Mouse (Mus musculus): ENCODE data around the gene Klf12. TPM values are rescaled to one million over a fixed set of nuclear protein-coding genes. Genes with fewer than 3 reads are reported as not detected.

The Klf12 gene
- total and polyA plus RNA-seq, 2 experiments, result 20.7 to 29.2 TPM

DNA sequence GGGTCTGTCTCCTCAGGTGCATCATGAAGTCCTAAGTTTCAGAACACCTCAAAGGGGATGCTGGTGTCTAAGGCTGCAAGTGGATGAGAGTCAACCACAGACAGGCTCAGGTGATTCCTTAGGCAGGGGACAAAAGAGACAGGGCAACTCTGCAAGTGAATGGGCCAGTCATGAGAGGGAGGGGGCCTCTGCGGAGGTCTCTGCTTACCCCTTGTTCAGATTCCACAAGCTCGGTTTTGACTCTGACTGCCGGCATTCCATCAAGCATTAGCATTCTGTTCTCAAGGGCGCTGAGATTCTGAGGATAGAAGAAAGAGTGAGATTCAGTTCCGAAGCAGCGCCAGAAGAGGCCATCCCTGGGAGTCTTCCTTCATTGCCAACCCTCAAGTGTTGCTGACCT is 174.9 kb downstream of the Klf12 start:
- Histone ChIP-seq H3K79me2 (ENCODE audit: control insufficient read depth, insufficient read depth, low read length) (peaks cover 5% of the 10 kb centered on the region; the same call in 1 of the 2 replicates), H3K9ac (ENCODE audit: low read depth, low read length) (no peak overlapping the region), H3K36me3 (ENCODE audit: control insufficient read depth, insufficient read depth, low read length) (peaks cover 6% of the 10 kb centered on the region), H3K27me3 (ENCODE audit: control insufficient read depth, insufficient read depth, low read length) (no peaks in the 10 kb centered on the region), H3K4me1 (ENCODE audit: control insufficient read depth, insufficient read depth, low read length) (no peaks in the 10 kb centered on the region), H3K4me3 (ENCODE audit: insufficient read depth, low read depth, low read length) (no peak overlapping the region), H3K27ac (replicated peaks; ENCODE audit: insufficient read depth, low read depth, low read length) (no peak overlapping the region)
- no peak for DNase-seq (ENCODE audit: extremely low read depth, low read depth, low spot score)
- WGBS, result 87% methylated on average over 6 of the region's 6 CpGs
- TF ChIP-seq POLR2A (IDR thresholded peaks at IDR 0.05; ENCODE audit: extremely low read depth, insufficient read depth, low read length), result no peak
- no peak for TF ChIP-seq CTCF (IDR thresholded peaks at IDR 0.05; ENCODE audit: low read depth, low read length)

DNA sequence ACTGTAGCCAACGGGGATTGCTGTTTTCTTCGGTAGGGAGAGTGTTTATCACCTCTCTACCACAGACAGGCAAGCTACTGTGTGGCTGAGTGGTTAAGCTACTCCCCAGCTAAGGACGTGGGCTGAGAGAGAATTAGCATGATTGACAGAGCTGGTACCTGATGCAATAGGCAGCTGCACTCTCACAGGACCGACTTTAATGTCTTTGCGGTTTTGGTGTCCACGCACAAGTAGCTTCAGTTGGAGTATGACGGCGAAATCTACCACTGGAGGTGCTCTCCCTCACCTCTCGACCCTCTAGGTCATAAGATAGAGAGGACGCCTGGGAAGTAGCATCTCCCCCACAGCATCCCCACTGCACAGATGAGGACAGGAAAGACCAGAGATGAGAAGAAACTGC is 178.9 kb downstream of the Klf12 start:
- peaks cover 6% of the 10 kb centered on the region for H3K36me3 ChIP-seq (ENCODE audit: control insufficient read depth, insufficient read depth, low read length)
- no peaks in the 10 kb centered on the region for H3K27me3 ChIP-seq (ENCODE audit: control insufficient read depth, insufficient read depth, low read length)
- H3K4me1 ChIP-seq (ENCODE audit: control insufficient read depth, insufficient read depth, low read length), result no peaks in the 10 kb centered on the region
- TF ChIP-seq CTCF (IDR thresholded peaks at IDR 0.05; ENCODE audit: low read depth, low read length), result no peak
- no peak for TF ChIP-seq POLR2A (IDR thresholded peaks at IDR 0.05; ENCODE audit: extremely low read depth, insufficient read depth, low read length)
- no peak overlapping the region for H3K27ac ChIP-seq (replicated peaks; ENCODE audit: insufficient read depth, low read depth, low read length)
- H3K4me3 ChIP-seq (ENCODE audit: insufficient read depth, low read depth, low read length), result no peak overlapping the region
- DNase-seq (ENCODE audit: extremely low read depth, low read depth, low spot score), result no peak
- peaks cover 5% of the 10 kb centered on the region; the same call in 1 of the 2 replicates for H3K79me2 ChIP-seq (ENCODE audit: control insufficient read depth, insufficient read depth, low read length)
- WGBS, result 90% methylated on average over 10 of the region's 10 CpGs
- no peak overlapping the region for H3K9ac ChIP-seq (ENCODE audit: low read depth, low read length)

DNA sequence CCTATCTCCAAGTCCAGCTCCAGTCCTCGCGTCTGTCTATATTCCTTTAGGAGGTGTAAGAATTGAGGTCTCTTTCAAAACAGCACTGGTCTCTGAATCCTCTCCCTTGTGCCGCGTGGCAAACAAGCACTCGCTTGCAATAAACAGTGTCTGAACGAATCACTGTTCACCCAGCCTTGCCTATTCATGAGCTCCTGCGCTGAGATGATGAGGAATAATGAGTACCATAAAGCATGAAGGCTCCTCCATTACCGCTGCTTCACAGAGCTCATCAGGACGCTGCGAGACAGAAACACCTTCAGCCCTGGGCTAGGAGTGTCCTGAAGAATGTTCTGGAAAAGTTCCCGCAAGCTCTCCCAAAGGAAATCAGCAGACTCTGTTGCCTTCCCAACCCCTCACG is 179.7 kb downstream of the Klf12 start:
- WGBS, result 96% methylated on average over 12 of the region's 12 CpGs
- Histone ChIP-seq H3K4me1 (ENCODE audit: control insufficient read depth, insufficient read depth, low read length) (no peaks in the 10 kb centered on the region), H3K79me2 (ENCODE audit: control insufficient read depth, insufficient read depth, low read length) (peaks cover 5% of the 10 kb centered on the region; the same call in 1 of the 2 replicates), H3K4me3 (ENCODE audit: insufficient read depth, low read depth, low read length) (no peak overlapping the region), H3K9ac (ENCODE audit: low read depth, low read length) (no peak overlapping the region), H3K27ac (replicated peaks; ENCODE audit: insufficient read depth, low read depth, low read length) (no peak overlapping the region), H3K36me3 (ENCODE audit: control insufficient read depth, insufficient read depth, low read length) (peaks cover 6% of the 10 kb centered on the region), H3K27me3 (ENCODE audit: control insufficient read depth, insufficient read depth, low read length) (no peaks in the 10 kb centered on the region)
- DNase-seq (ENCODE audit: extremely low read depth, low read depth, low spot score), result no peak
- TF ChIP-seq CTCF (IDR thresholded peaks at IDR 0.05; ENCODE audit: low read depth, low read length) (no peak), POLR2A (IDR thresholded peaks at IDR 0.05; ENCODE audit: extremely low read depth, insufficient read depth, low read length) (no peak)

DNA sequence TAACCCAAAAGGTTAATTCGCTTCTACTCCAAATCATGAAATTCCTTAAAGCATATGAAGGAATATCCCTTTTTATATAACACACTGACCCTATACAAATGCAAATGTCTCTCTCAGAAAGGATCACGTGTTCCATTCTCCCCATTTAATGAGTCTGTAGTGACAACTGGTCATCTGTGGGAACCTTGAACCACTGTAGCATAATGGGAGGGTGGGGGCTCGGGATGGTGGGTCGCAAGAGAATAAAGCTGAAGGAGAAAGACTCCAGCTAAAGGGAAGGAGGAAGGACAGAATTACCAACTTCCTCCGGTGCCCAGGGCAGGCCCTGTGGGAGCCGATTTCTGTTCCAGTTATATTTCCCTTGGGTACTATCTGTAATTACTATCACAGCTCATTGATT is 180.7 kb downstream of the Klf12 start:
- H3K4me3 ChIP-seq (ENCODE audit: insufficient read depth, low read depth, low read length), result no peak overlapping the region
- H3K36me3 ChIP-seq (ENCODE audit: control insufficient read depth, insufficient read depth, low read length), result peaks cover 6% of the 10 kb centered on the region
- no peak overlapping the region for H3K9ac ChIP-seq (ENCODE audit: low read depth, low read length)
- TF ChIP-seq POLR2A (IDR thresholded peaks at IDR 0.05; ENCODE audit: extremely low read depth, insufficient read depth, low read length), result no peak
- TF ChIP-seq CTCF (IDR thresholded peaks at IDR 0.05; ENCODE audit: low read depth, low read length), result no peak
- WGBS, result 91% methylated on average over 6 of the region's 6 CpGs
- no peak overlapping the region for H3K27ac ChIP-seq (replicated peaks; ENCODE audit: insufficient read depth, low read depth, low read length)
- no peaks in the 10 kb centered on the region for H3K27me3 ChIP-seq (ENCODE audit: control insufficient read depth, insufficient read depth, low read length)
- no peaks in the 10 kb centered on the region for H3K4me1 ChIP-seq (ENCODE audit: control insufficient read depth, insufficient read depth, low read length)
- peaks cover 2% of the 10 kb centered on the region; the same call in 1 of the 2 replicates for H3K79me2 ChIP-seq (ENCODE audit: control insufficient read depth, insufficient read depth, low read length)
- no peak for DNase-seq (ENCODE audit: extremely low read depth, low read depth, low spot score)

DNA sequence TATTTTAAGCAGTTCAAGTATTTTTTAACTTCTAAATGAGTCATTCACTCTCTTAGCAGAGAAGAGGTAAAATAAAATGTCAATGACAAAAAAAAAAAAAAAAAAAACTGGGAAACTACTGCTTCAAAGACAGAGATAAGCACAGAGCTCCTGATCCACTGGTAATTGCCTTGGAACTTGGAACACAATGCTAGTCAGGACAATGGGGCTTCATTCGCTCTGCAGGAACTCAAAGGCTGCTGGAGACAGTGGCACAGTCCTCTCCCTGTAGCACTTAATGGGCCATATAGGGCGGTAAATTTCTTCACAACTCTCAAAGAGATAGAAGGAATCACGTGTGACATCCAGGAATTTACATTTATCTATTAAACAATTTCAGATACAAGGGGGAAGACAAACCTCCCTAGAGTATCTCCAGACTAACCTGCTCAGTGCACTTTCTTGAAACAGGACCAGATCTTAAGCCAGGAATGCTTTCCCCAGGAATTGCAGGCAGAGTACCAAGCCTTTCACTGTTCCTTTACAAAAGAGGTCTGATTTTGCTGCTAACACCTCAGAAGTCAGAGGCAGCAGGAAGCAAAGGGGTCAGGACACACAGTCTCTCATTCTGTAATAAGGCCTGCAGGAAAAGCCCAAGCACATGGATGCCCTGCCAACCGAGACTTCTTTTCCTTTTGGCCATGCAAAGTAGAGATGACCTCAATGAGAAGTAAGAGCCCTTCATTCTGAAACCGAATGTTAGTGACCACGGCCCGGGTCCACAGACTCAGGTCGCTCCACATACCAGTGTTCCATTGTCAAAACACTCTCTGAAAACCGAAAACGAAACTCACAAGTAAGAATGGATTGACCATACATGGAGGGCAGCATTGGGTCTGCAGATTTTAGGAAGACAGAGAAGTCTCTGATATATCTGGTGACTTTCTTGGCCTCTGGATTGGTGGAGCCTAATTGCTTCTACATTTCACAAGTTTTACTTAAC is 187.0 kb downstream of the Klf12 start:
- peaks cover 7% of the 10 kb centered on the region; the same call in 1 of the 2 replicates for H3K4me1 ChIP-seq (ENCODE audit: control insufficient read depth, insufficient read depth, low read length)
- TF ChIP-seq CTCF (IDR thresholded peaks at IDR 0.05; ENCODE audit: low read depth, low read length), result no peak
- no peak for TF ChIP-seq POLR2A (IDR thresholded peaks at IDR 0.05; ENCODE audit: extremely low read depth, insufficient read depth, low read length)
- H3K36me3 ChIP-seq (ENCODE audit: control insufficient read depth, insufficient read depth, low read length), result no peaks in the 10 kb centered on the region; the same call in 1 of the 2 replicates
- 88% methylated on average over 10 of the region's 10 CpGs for WGBS
- H3K9ac ChIP-seq (ENCODE audit: low read depth, low read length), result no peak overlapping the region
- DNase-seq (ENCODE audit: extremely low read depth, low read depth, low spot score), result no peak
- H3K4me3 ChIP-seq (ENCODE audit: insufficient read depth, low read depth, low read length), result no peak overlapping the region
- no peak overlapping the region for H3K27ac ChIP-seq (replicated peaks; ENCODE audit: insufficient read depth, low read depth, low read length)
- H3K79me2 ChIP-seq (ENCODE audit: control insufficient read depth, insufficient read depth, low read length), result peaks cover 3% of the 10 kb centered on the region; the same call in 1 of the 2 replicates
- no peaks in the 10 kb centered on the region for H3K27me3 ChIP-seq (ENCODE audit: control insufficient read depth, insufficient read depth, low read length)
